Mouse (Mus musculus) hindbrain, embryonic 12.5 days (tissue): ENCODE data around the gene Gm9833. TPM values are rescaled to one million over a fixed set of nuclear protein-coding genes. Genes with fewer than 3 reads are reported as not detected.
"Not testable (repeated sequence)": the region's sequence is repeated elsewhere in the genome, so short reads cannot be mapped to it uniquely, and the experiment has no call there.

Source experiments
- ATAC-seq: fragments of 200-750 bp; cut with Nextera tagmentation; 2 replicates; pipeline ENCODE4 v1.8.0; 2017; ENCODE audit warnings: moderate TSS enrichment; ENCODE audit not compliant: low FRiP score
- H3K27ac ChIP-seq: fragments of 300-500 bp; sonication (generic); 2 replicates; pipeline ENCODE4 v1.5.1; 2016; ENCODE audit warnings: mild to moderate bottlenecking
- H3K27me3 ChIP-seq: fragments of 300-500 bp; sonication (generic); 2 replicates; pipeline ENCODE4 v1.6.1; 2016; ENCODE audit warnings: mild to moderate bottlenecking
- H3K36me3 ChIP-seq: fragments of 300-500 bp; sonication (generic); 2 replicates; pipeline ENCODE4 v1.6.1; 2016; ENCODE audit warnings: mild to moderate bottlenecking
- H3K4me1 ChIP-seq: fragments of 300-500 bp; sonication (generic); 2 replicates; pipeline ENCODE4 v1.6.1; 2016
- H3K4me2 ChIP-seq: fragments of 300-500 bp; sonication (generic); replicated peaks from 2 replicates; pipeline ENCODE4 v1.6.1; 2016; ENCODE audit warnings: mild to moderate bottlenecking
- H3K4me3 ChIP-seq: fragments of 300-500 bp; sonication (generic); 2 replicates; pipeline ENCODE4 v1.5.1; 2016; ENCODE audit warnings: mild to moderate bottlenecking
- H3K9ac ChIP-seq: fragments of 300-500 bp; sonication (generic); 2 replicates; pipeline ENCODE4 v1.6.1; 2016; ENCODE audit warnings: mild to moderate bottlenecking, moderate library complexity
- H3K9me3 ChIP-seq: fragments of 300-500 bp; sonication (generic); replicated peaks from 2 replicates; pipeline ENCODE4 v1.6.1; 2016; ENCODE audit warnings: mild to moderate bottlenecking
- WGBS: fragments of 180-500 bp; shearing (Covaris S2); methylation state at CpG from one replicate; pipeline ENCODE4 v1.1.7; 2016; 5-methylcytosine and 5-hydroxymethylcytosine counted together
- polyA plus RNA-seq: library from polyadenylated mRNA; unstranded; fragments of >200 nt; fragmentation: Nextera tagmentation; extraction: Ambion mirVana; gene quantifications from 2 replicates; pipeline ENCODE4 v1.2.1, GENCODE M21; 2016

Gene Gm9833
- 7.9 and 9.8 TPM in 2 replicates for polyA plus RNA-seq

- Histone ChIP-seq H3K4me3 (peak within 1 kb of the TSS; percentile 13; the same call in 1 of the 2 replicates), H3K4me2 (peak within 1 kb of the TSS; percentile 38)
- H3K36me3 ChIP-seq, H3K27ac ChIP-seq, H3K9me3 ChIP-seq, H3K27me3 ChIP-seq, H3K9ac ChIP-seq, H3K4me1 ChIP-seq: not testable (repeated sequence)
- ATAC-seq = peak; percentile 54; the same call in 1 of the 2 replicates
- 36% methylated on average over 32 of the region's 38 CpGs for WGBS
These were observed at the start of gene Gm9833 for GRCm38 (mm10) chr3:10087994-10088393. Gm9833 (plus strand) TSS chr3:10088110.

GRCm38 (mm10) chr3:10070070-10070469 is 17.8 kb upstream of the Gm9833 start:
- ATAC-seq = no peak
- no peak overlapping the region for H3K27ac ChIP-seq

GRCm38 (mm10) chr3:10075826-10076225 is 12.1 kb upstream of the Gm9833 start:
- Histone ChIP-seq H3K4me1 (no peaks in the 10 kb centered on the region), H3K9ac (no peak overlapping the region), H3K27ac (no peak overlapping the region), H3K9me3 (no peaks in the 10 kb centered on the region), H3K4me2 (no peak overlapping the region), H3K27me3 (no peaks in the 10 kb centered on the region), H3K36me3 (no peaks in the 10 kb centered on the region), H3K4me3 (no peak overlapping the region)
- ATAC-seq = no peak

More at GRCm38 (mm10) chr3:10070070-10070469, 17.8 kb upstream of the Gm9833 start:
- Histone ChIP-seq H3K9me3 (no peaks in the 10 kb centered on the region), H3K36me3 (no peaks in the 10 kb centered on the region), H3K4me1 (no peaks in the 10 kb centered on the region), H3K4me2 (no peak overlapping the region), H3K4me3 (no peak overlapping the region), H3K27me3 (no peaks in the 10 kb centered on the region), H3K9ac (no peak overlapping the region)

GRCm38 (mm10) chr3:10077096-10077841 is 10.6 kb upstream of the Gm9833 start:
- 85% methylated on average over 6 of the region's 6 CpGs for WGBS
- H3K4me3 ChIP-seq = no peak overlapping the region
- H3K9ac ChIP-seq = no peak overlapping the region
- no peaks in the 10 kb centered on the region for H3K27me3 ChIP-seq
- H3K27ac ChIP-seq = no peak overlapping the region
- H3K4me2 ChIP-seq = no peak overlapping the region
- no peaks in the 10 kb centered on the region for H3K36me3 ChIP-seq
- ATAC-seq = no peak
- no peaks in the 10 kb centered on the region for H3K4me1 ChIP-seq
- H3K9me3 ChIP-seq = no peaks in the 10 kb centered on the region

GRCm38 (mm10) chr3:10078113-10078512 is 9.8 kb upstream of the Gm9833 start:
- Histone ChIP-seq H3K4me3 (no peak overlapping the region), H3K9ac (no peak overlapping the region), H3K9me3 (no peaks in the 10 kb centered on the region), H3K27me3 (no peaks in the 10 kb centered on the region), H3K36me3 (no peaks in the 10 kb centered on the region), H3K4me1 (no peaks in the 10 kb centered on the region), H3K27ac (no peak overlapping the region), H3K4me2 (no peak overlapping the region)
- WGBS = 93% methylated on average over 2 of the region's 2 CpGs
- ATAC-seq = no peak

GRCm38 (mm10) chr3:10081336-10081735 is 6.6 kb upstream of the Gm9833 start:
- Histone ChIP-seq H3K36me3 (no peaks in the 10 kb centered on the region), H3K27me3 (no peaks in the 10 kb centered on the region), H3K4me2 (no peak overlapping the region), H3K27ac (no peak overlapping the region), H3K9me3 (no peaks in the 10 kb centered on the region), H3K4me1 (no peaks in the 10 kb centered on the region), H3K4me3 (no peak overlapping the region), H3K9ac (no peak overlapping the region)
- ATAC-seq = no peak
- WGBS = 81% methylated on average over 5 of the region's 5 CpGs

- no peak overlapping the region for H3K27ac ChIP-seq
- WGBS = 65% methylated on average over 6 of the region's 6 CpGs
These were observed 5.9 kb upstream of the Gm9833 start for GRCm38 (mm10) chr3:10081911-10082541.

GRCm38 (mm10) chr3:10082545-10083062 is 5.3 kb upstream of the Gm9833 start:
- no peak for ATAC-seq
- 68% methylated on average over 4 of the region's 4 CpGs for WGBS
- Histone ChIP-seq H3K4me1 (no peaks in the 10 kb centered on the region), H3K36me3 (no peaks in the 10 kb centered on the region), H3K9ac (no peak overlapping the region), H3K9me3 (no peaks in the 10 kb centered on the region), H3K27ac (no peak overlapping the region), H3K4me2 (no peak overlapping the region), H3K4me3 (no peak overlapping the region), H3K27me3 (peaks cover 3% of the 10 kb centered on the region; the same call in 1 of the 2 replicates)

More at GRCm38 (mm10) chr3:10081911-10082541, 5.9 kb upstream of the Gm9833 start:
- Histone ChIP-seq H3K9me3 (no peaks in the 10 kb centered on the region), H3K4me2 (no peak overlapping the region), H3K4me3 (no peak overlapping the region), H3K36me3 (no peaks in the 10 kb centered on the region), H3K4me1 (no peaks in the 10 kb centered on the region), H3K9ac (no peak overlapping the region), H3K27me3 (no peaks in the 10 kb centered on the region)
- ATAC-seq = no peak

- H3K27me3 ChIP-seq = peaks cover 3% of the 10 kb centered on the region; the same call in 1 of the 2 replicates
- WGBS = 87% methylated on average over 3 of the region's 3 CpGs
- no peaks in the 10 kb centered on the region for H3K4me1 ChIP-seq
- H3K9me3 ChIP-seq = no peaks in the 10 kb centered on the region
- H3K27ac ChIP-seq = no peak overlapping the region
- no peak overlapping the region for H3K4me3 ChIP-seq
- H3K4me2 ChIP-seq = no peak overlapping the region
- no peak overlapping the region for H3K9ac ChIP-seq
- ATAC-seq = no peak
- H3K36me3 ChIP-seq = no peaks in the 10 kb centered on the region
These were observed 3.8 kb upstream of the Gm9833 start for GRCm38 (mm10) chr3:10084102-10084501.

GRCm38 (mm10) chr3:10085396-10086119 is 2.4 kb upstream of the Gm9833 start:
- Histone ChIP-seq H3K4me3 (no peak overlapping the region), H3K27me3 (peaks cover 3% of the 10 kb centered on the region; the same call in 1 of the 2 replicates), H3K4me2 (no peak overlapping the region), H3K9ac (no peak overlapping the region), H3K4me1 (no peaks in the 10 kb centered on the region), H3K36me3 (no peaks in the 10 kb centered on the region), H3K9me3 (no peaks in the 10 kb centered on the region), H3K27ac (no peak overlapping the region)
- WGBS = 66% methylated on average over 7 of the region's 7 CpGs
- no peak for ATAC-seq

- Histone ChIP-seq H3K27me3 (peaks cover 3% of the 10 kb centered on the region; the same call in 1 of the 2 replicates), H3K9me3 (no peaks in the 10 kb centered on the region), H3K4me3 (no peak overlapping the region), H3K27ac (no peak overlapping the region), H3K4me2 (no peak overlapping the region), H3K36me3 (no peaks in the 10 kb centered on the region), H3K9ac (no peak overlapping the region), H3K4me1 (no peaks in the 10 kb centered on the region)
- no peak for ATAC-seq
- WGBS = 90% methylated on average over 8 of the region's 8 CpGs
These were observed 399 bp upstream of the Gm9833 start for GRCm38 (mm10) chr3:10087511-10087910.

GRCm38 (mm10) chr3:10091616-10092140 is 3.8 kb downstream of the Gm9833 start:
- no peak overlapping the region for H3K4me3 ChIP-seq
- no peaks in the 10 kb centered on the region for H3K36me3 ChIP-seq
- no peak for ATAC-seq
- H3K9ac ChIP-seq = no peak overlapping the region
- H3K4me2 ChIP-seq = no peak overlapping the region
- peaks cover 3% of the 10 kb centered on the region; the same call in 1 of the 2 replicates for H3K27me3 ChIP-seq
- H3K4me1 ChIP-seq = no peaks in the 10 kb centered on the region
- 81% methylated on average over 6 of the region's 6 CpGs for WGBS
- no peaks in the 10 kb centered on the region for H3K9me3 ChIP-seq
- no peak overlapping the region for H3K27ac ChIP-seq
